Mouse (Mus musculus) brain, embryonic 14.5 days (tissue): ENCODE measurements around the gene Wfdc11.

ENCODE experiments used
- CTCF ChIP-seq: fragments of 200-500 bp; IDR thresholded peaks from 2 replicates; pipeline ENCODE4 v1.5.1; 2012; ENCODE audit warnings: inconsistent platforms, mild to moderate bottlenecking, moderate library complexity, borderline replicate concordance; ENCODE audit not compliant: insufficient read depth, insufficient read length; ENCODE audit errors: extremely low read depth
- POLR2A ChIP-seq: fragments of 200-500 bp; IDR thresholded peaks from 2 replicates; pipeline ENCODE4 v1.6.1; 2012; ENCODE audit warnings: mild to moderate bottlenecking, inconsistent platforms, borderline replicate concordance; ENCODE audit not compliant: poor library complexity, insufficient read depth, insufficient read length, severe bottlenecking; ENCODE audit errors: extremely low read depth

DNA sequence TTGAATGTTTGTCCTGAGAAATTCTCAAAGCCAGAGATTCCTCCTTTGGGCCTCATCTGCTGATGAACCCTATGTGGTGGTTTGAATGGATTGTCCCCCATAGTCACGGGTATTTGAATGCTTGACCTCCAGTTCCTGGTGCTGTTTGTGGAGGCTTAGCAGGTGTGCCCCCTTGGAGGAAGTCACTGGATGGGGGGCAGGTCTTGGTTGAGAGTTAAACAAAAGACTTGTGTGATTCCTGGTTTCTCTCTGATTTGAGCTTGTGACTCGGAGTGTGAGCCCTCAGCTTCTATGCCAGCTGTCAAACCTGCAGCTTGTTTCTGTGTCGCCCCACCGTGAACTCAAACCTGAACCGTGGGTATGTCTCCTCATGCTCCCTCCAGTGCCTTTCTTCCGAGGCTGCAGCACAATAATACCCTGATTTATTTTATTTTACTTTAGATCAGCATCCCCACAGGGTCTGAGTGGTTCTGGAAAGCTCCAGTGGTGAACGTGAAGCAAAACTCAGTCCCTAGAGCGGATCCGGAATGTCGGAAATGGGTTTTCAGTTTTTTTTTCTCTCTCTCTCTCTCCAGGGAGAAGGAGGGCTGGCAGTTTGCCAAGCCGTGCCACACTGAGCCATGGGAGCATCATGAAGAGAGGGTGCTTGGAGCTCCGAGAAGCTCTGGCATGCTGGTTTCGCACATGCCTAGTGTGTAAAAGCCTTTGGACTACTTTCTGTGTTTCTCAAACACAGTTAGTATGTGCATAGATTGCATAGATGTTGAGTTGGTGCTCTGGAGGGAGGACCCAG lies 31.8 kb downstream of the Wfdc11 start:
- no peak for TF ChIP-seq CTCF
- no peak for TF ChIP-seq POLR2A
